Mouse (Mus musculus): ENCODE data around the gene Dpf3. TPM values are rescaled to one million over a fixed set of nuclear protein-coding genes. Genes with fewer than 3 reads are reported as not detected.

Gene Dpf3
- polyA plus RNA-seq, 1 experiment from 2014 or later: 13.0 TPM

DNA sequence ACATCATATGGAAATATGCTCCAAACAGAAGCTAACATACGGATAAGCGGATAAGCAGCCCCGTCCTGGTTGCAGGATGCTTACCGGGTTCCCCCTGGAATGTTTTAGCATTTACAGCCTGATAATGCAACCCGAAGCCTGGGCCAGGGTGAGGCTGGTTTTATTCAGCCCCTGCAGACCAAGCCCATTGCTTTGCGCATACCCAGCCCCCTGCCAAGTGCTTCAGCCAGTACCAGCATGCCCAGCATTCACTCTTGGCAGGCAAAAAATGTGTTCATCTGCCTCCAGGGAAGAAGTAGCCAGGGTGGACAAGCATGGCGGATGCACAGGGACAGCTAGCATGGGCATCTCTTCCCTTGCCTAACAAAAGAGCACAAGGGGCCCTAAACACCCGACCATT is 279.5 kb downstream of the Dpf3 start:
- Histone ChIP-seq H3K9me3 (ENCODE audit: control insufficient read depth, low read length) (no peaks in the 10 kb centered on the region), H3K9ac (ENCODE audit: low read depth, low read length) (no peak overlapping the region), H3K4me2 (no peak overlapping the region), H3K27me3 (replicated peaks; ENCODE audit: control insufficient read depth, insufficient read depth, low read length) (no peaks in the 10 kb centered on the region), H3K4me3 (ENCODE audit: low read depth, low read length) (no peak overlapping the region), H3K4me1 (replicated peaks; ENCODE audit: control insufficient read depth, insufficient read depth, low read length) (peaks cover 12% of the 10 kb centered on the region; the same call in 1 of the 2 replicates), H3K27ac (ENCODE audit: low read depth, low read length) (no peak overlapping the region), H3K36me3 (ENCODE audit: control insufficient read depth, insufficient read depth, low read length) (no peaks in the 10 kb centered on the region)
- ATAC-seq (replicated peaks; ENCODE audit: low FRiP score) (no peak), DNase-seq (ENCODE audit: low spot score) (no peak)
- WGBS: 55% methylated on average over 8 of the region's 8 CpGs

DNA sequence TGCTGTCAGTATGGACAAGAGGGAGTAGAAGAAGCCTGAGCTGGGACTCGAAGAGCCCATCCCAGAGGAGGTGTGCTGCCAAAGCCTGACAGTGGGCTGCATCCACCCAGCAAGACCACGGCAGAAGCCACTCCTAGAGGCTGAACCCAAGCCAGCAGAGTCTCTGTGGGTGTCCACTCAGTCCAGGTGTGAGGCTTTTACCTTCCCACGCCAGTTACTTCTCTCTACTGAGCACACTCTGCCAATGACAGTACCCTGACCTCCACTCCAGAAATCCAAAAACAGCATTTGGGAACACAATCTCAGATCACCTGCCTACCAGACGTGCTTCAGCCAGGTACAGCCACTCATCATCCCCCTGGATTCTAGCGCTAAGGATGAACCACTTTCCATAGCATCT is 280.0 kb downstream of the Dpf3 start:
- H3K9me3 ChIP-seq (ENCODE audit: control insufficient read depth, low read length): no peaks in the 10 kb centered on the region
- no peaks in the 10 kb centered on the region for H3K27me3 ChIP-seq (replicated peaks; ENCODE audit: control insufficient read depth, insufficient read depth, low read length)
- peaks cover 12% of the 10 kb centered on the region; the same call in 1 of the 2 replicates for H3K4me1 ChIP-seq (replicated peaks; ENCODE audit: control insufficient read depth, insufficient read depth, low read length)
- no peak overlapping the region for H3K4me2 ChIP-seq
- no peak overlapping the region for H3K4me3 ChIP-seq (ENCODE audit: low read depth, low read length)
- DNase-seq (ENCODE audit: low spot score): no peak
- no peak for ATAC-seq (replicated peaks; ENCODE audit: low FRiP score)
- 62% methylated on average over 5 of the region's 5 CpGs for WGBS
- no peak overlapping the region for H3K27ac ChIP-seq (ENCODE audit: low read depth, low read length)
- no peak overlapping the region for H3K9ac ChIP-seq (ENCODE audit: low read depth, low read length)
- H3K36me3 ChIP-seq (ENCODE audit: control insufficient read depth, insufficient read depth, low read length): no peaks in the 10 kb centered on the region

DNA sequence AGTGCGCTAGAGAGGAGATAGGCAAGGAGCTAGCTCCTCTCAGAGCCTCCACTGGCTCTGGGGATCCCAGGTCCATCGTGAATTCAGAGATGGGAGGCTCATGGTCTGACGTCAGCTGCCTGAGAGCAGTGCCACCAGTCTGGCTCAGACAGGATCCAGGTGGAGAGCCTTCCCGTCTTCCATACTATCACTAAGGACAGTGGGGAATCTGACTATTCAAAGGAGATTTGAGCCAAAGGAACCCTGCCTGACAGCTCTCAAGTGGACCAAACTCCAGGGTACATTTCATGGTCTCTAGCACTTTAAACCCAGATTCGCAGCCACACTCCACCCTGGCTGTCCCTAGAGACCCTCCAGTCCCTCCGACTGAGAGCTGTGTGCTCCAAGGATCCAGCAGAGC is 280.6 kb downstream of the Dpf3 start:
- DNase-seq (ENCODE audit: low spot score) (no peak), ATAC-seq (replicated peaks; ENCODE audit: low FRiP score) (no peak)
- no peak overlapping the region for H3K9ac ChIP-seq (ENCODE audit: low read depth, low read length)
- WGBS: 66% methylated on average over 6 of the region's 6 CpGs
- peaks cover 12% of the 10 kb centered on the region; the same call in 1 of the 2 replicates for H3K4me1 ChIP-seq (replicated peaks; ENCODE audit: control insufficient read depth, insufficient read depth, low read length)
- H3K27ac ChIP-seq (ENCODE audit: low read depth, low read length): no peak overlapping the region
- H3K4me2 ChIP-seq: no peak overlapping the region
- H3K36me3 ChIP-seq (ENCODE audit: control insufficient read depth, insufficient read depth, low read length): no peaks in the 10 kb centered on the region
- H3K9me3 ChIP-seq (ENCODE audit: control insufficient read depth, low read length): no peaks in the 10 kb centered on the region
- H3K27me3 ChIP-seq (replicated peaks; ENCODE audit: control insufficient read depth, insufficient read depth, low read length): no peaks in the 10 kb centered on the region
- no peak overlapping the region for H3K4me3 ChIP-seq (ENCODE audit: low read depth, low read length)

DNA sequence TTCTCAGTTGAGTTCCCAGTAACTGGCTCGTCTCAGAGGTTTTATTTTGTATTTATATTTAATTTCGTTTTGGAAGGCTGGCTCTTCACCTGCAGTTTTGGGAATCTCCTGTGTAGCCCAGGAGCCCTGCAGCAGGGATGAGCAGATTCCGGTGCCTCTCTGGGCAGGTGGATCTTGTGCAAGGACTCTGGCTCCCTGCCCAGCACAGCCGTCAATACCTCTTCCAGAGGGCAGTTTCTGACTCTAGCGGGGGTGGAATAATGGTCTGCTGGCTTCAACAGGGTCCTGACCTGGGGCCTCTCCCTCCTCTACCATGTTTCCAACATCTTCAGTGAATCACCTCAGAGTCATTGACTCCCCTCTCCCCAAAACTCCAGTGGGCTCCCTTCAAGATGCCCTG is 283.2 kb downstream of the Dpf3 start:
- peaks cover 3% of the 10 kb centered on the region; the same call in 1 of the 2 replicates for H3K4me1 ChIP-seq (replicated peaks; ENCODE audit: control insufficient read depth, insufficient read depth, low read length)
- WGBS: 59% methylated on average over 5 of the region's 5 CpGs
- H3K9ac ChIP-seq (ENCODE audit: low read depth, low read length): no peak overlapping the region
- no peaks in the 10 kb centered on the region for H3K27me3 ChIP-seq (replicated peaks; ENCODE audit: control insufficient read depth, insufficient read depth, low read length)
- no peak overlapping the region for H3K4me3 ChIP-seq (ENCODE audit: low read depth, low read length)
- no peak overlapping the region for H3K27ac ChIP-seq (ENCODE audit: low read depth, low read length)
- DNase-seq (ENCODE audit: low spot score): no peak
- no peak overlapping the region for H3K4me2 ChIP-seq
- no peaks in the 10 kb centered on the region for H3K9me3 ChIP-seq (ENCODE audit: control insufficient read depth, low read length)
- ATAC-seq (replicated peaks; ENCODE audit: low FRiP score): no peak
- H3K36me3 ChIP-seq (ENCODE audit: control insufficient read depth, insufficient read depth, low read length): no peaks in the 10 kb centered on the region

DNA sequence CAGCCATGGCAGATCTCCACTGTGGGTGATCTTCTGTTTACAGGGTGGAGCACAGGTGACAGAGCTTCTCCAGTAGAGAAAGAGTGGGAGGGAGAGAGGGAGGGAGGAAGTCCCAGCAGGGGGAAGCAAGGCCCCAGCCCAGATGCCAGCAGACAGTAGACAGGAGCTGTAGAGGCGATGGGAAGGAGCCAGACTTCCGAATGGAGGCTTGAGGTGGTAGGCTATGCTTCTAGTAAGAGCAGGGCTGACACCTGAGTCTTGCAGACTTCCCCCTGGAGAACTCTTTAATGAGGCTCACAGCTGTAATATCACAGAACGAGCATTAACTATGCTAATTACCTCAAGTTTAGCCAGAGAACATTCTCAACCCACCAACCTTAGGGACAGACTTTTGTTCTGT is 285.8 kb downstream of the Dpf3 start:
- no peaks in the 10 kb centered on the region for H3K4me1 ChIP-seq (replicated peaks; ENCODE audit: control insufficient read depth, insufficient read depth, low read length)
- ATAC-seq (replicated peaks; ENCODE audit: low FRiP score): no peak
- no peaks in the 10 kb centered on the region for H3K9me3 ChIP-seq (ENCODE audit: control insufficient read depth, low read length)
- H3K27ac ChIP-seq (ENCODE audit: low read depth, low read length): no peak overlapping the region
- DNase-seq (ENCODE audit: low spot score): no peak
- H3K4me3 ChIP-seq (ENCODE audit: low read depth, low read length): no peak overlapping the region
- no peak overlapping the region for H3K4me2 ChIP-seq
- WGBS: 41% methylated on average over 3 of the region's 3 CpGs
- no peak overlapping the region for H3K9ac ChIP-seq (ENCODE audit: low read depth, low read length)
- H3K27me3 ChIP-seq (replicated peaks; ENCODE audit: control insufficient read depth, insufficient read depth, low read length): no peaks in the 10 kb centered on the region
- H3K36me3 ChIP-seq (ENCODE audit: control insufficient read depth, insufficient read depth, low read length): no peaks in the 10 kb centered on the region

DNA sequence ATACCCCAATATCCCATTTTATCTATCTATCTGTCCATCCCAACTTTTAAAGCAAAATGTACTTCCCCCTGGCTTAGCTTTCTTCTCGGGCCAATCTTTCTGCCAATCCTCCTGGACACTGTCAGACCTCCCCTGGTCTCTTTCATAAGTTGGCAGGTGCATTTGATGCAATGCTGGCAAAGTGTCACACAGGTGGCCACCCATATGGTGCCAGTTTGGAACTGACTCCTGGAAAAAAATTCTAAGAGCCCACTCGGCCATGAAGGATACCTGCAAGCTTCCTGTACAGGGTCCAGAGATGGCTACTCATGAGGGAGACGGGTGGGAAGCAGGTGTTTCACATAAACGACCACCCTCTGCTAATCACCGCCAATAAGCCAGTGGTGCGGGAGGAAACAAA is 307.0 kb downstream of the Dpf3 start:
- 82% methylated on average over 6 of the region's 6 CpGs for WGBS
- no peak overlapping the region for H3K4me2 ChIP-seq
- no peaks in the 10 kb centered on the region for H3K4me1 ChIP-seq (replicated peaks; ENCODE audit: control insufficient read depth, insufficient read depth, low read length)
- no peaks in the 10 kb centered on the region for H3K27me3 ChIP-seq (replicated peaks; ENCODE audit: control insufficient read depth, insufficient read depth, low read length)
- no peaks in the 10 kb centered on the region for H3K9me3 ChIP-seq (ENCODE audit: control insufficient read depth, low read length)
- H3K9ac ChIP-seq (ENCODE audit: low read depth, low read length): no peak overlapping the region
- ATAC-seq (replicated peaks; ENCODE audit: low FRiP score) (no peak), DNase-seq (ENCODE audit: low spot score) (no peak)
- no peak overlapping the region for H3K4me3 ChIP-seq (ENCODE audit: low read depth, low read length)
- no peak overlapping the region for H3K27ac ChIP-seq (ENCODE audit: low read depth, low read length)
- H3K36me3 ChIP-seq (ENCODE audit: control insufficient read depth, insufficient read depth, low read length): no peaks in the 10 kb centered on the region

DNA sequence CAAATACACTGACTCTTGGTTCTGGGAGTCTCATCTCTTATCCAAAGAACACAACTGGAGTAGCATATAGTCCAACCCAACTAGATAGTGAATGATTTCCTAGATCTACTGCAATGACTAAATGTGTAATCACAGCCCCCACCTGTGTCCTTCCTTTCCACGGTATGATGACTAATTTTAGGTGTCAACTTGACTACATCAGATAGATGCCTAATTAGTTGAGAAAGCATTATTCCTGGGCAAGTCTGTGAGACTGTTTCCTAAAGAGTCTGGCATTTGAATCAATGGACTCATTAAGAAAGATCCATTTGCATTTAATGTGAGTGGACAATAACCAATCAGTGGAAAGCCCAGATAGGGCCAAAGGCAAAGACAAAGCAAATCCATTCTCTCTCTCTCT is 307.7 kb downstream of the Dpf3 start:
- Histone ChIP-seq H3K9me3 (ENCODE audit: control insufficient read depth, low read length) (no peaks in the 10 kb centered on the region), H3K27me3 (replicated peaks; ENCODE audit: control insufficient read depth, insufficient read depth, low read length) (no peaks in the 10 kb centered on the region), H3K4me3 (ENCODE audit: low read depth, low read length) (no peak overlapping the region), H3K27ac (ENCODE audit: low read depth, low read length) (no peak overlapping the region), H3K9ac (ENCODE audit: low read depth, low read length) (no peak overlapping the region), H3K4me1 (replicated peaks; ENCODE audit: control insufficient read depth, insufficient read depth, low read length) (no peaks in the 10 kb centered on the region), H3K4me2 (no peak overlapping the region), H3K36me3 (ENCODE audit: control insufficient read depth, insufficient read depth, low read length) (no peaks in the 10 kb centered on the region)
- ATAC-seq (replicated peaks; ENCODE audit: low FRiP score) (no peak), DNase-seq (ENCODE audit: low spot score) (no peak)
- 75% methylated on average over 1 of the region's 1 CpGs for whole genome bisulfite sequencing

DNA sequence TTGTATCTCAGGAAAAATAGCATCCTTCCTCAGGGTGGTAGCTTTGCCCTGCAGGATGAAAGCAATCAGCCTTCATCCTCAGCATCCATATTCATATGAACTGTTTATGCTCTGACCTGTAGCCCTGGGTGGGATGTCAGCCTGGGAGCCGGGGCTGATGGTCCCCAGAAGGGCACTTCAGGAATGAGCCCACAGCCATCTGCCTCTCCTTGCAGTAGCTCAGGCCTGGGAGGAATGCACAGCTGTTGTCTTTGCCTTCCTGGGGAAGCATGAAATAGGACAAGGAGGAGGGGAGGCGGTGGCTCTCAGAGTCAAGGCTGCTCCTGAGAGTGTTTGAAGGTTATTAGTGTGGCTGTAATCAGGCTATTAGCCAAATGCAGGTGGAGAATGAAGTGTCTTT is 308.7 kb downstream of the Dpf3 start:
- Histone ChIP-seq H3K4me3 (ENCODE audit: low read depth, low read length) (no peak overlapping the region), H3K27me3 (replicated peaks; ENCODE audit: control insufficient read depth, insufficient read depth, low read length) (no peaks in the 10 kb centered on the region), H3K4me2 (no peak overlapping the region), H3K4me1 (replicated peaks; ENCODE audit: control insufficient read depth, insufficient read depth, low read length) (no peaks in the 10 kb centered on the region), H3K9ac (ENCODE audit: low read depth, low read length) (no peak overlapping the region), H3K36me3 (ENCODE audit: control insufficient read depth, insufficient read depth, low read length) (no peaks in the 10 kb centered on the region), H3K27ac (ENCODE audit: low read depth, low read length) (no peak overlapping the region), H3K9me3 (ENCODE audit: control insufficient read depth, low read length) (no peaks in the 10 kb centered on the region)
- 71% methylated on average over 2 of the region's 2 CpGs for WGBS
- ATAC-seq (replicated peaks; ENCODE audit: low FRiP score): no peak
- DNase-seq (ENCODE audit: low spot score): no peak

DNA sequence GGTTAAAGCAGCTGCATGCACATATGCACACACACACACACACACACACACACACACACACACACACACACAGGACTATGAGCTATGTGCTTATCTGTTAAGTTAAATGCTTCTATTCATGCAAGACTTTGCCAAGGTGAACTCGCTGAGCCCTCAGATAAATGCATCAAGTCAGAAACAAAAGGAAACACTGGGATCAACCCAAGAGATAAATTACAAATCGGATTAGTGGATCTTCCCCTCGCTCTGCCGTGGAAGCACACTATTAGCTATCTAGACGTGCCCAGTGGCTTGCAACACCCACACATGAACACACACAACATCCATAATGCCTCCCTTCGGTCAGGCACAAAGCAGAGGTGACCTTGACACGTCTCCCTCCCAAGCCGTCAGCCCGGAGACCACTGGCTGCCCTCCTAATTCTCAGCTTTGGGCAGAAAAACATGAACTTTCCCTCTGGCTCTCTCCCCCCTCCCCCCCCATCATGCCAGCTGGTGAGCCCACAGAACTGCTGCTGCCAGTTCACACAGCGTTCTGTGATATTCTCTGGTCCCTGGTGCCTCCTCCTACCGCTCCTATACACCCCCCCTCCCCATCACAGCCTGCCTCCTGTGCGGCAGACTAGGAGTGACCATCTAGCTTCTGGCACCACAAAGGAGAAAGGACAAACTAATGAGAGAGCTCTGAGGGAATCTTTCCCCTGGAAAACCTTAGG is 317.9 kb downstream of the Dpf3 start:
- Histone ChIP-seq H3K4me3 (ENCODE audit: low read depth, low read length) (no peak overlapping the region), H3K27me3 (replicated peaks; ENCODE audit: control insufficient read depth, insufficient read depth, low read length) (0 out of 2 replicates have a peak, but pooled peaks cover 2% of the 10 kb centered on the region), H3K9me3 (ENCODE audit: control insufficient read depth, low read length) (no peaks in the 10 kb centered on the region), H3K9ac (ENCODE audit: low read depth, low read length) (no peak overlapping the region), H3K36me3 (ENCODE audit: control insufficient read depth, insufficient read depth, low read length) (no peaks in the 10 kb centered on the region), H3K4me1 (replicated peaks; ENCODE audit: control insufficient read depth, insufficient read depth, low read length) (0 out of 2 replicates have a peak, but pooled peaks cover 3% of the 10 kb centered on the region), H3K4me2 (no peak overlapping the region), H3K27ac (ENCODE audit: low read depth, low read length) (no peak overlapping the region)
- WGBS: 40% methylated on average over 12 of the region's 12 CpGs
- ATAC-seq (replicated peaks; ENCODE audit: low FRiP score): no peak
- no peak for DNase-seq (ENCODE audit: low spot score)
